Comparison of ENCODE assay signal across 8 mouse cellular contexts in the genomic region with DNA sequence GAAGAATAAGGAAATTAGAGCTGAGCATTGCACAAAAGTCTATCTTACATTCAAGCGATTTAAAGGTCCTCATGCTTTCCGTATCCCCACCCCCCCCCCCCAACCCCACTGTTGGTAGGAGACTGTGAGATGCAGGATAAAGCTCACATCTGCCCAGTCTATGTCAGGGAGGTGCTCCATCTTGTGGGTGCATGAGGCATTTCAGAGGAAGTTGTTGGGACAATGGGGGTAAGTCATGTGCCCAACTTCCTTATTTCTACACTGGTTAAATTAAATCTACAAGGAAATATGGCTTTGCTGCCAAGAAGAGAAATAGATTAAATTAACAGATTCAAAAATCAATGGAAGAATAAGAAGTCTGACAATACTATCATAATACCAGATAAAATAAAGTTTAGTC. TPM values are rescaled to one million over a fixed set of nuclear protein-coding genes. Genes with fewer than 3 reads are reported as not detected.
DNase-seq lines count a peak whose midpoint lies in the region; ATAC-seq and TF ChIP-seq lines count a peak whose summit lies in the region.

No protein-coding gene starts in this region.

- no peak overlapping the region for H3K27ac ChIP-seq in kidney, adult 2 months (ENCODE audit: insufficient read depth, low read depth, low read length)
- no peak overlapping the region for H3K27ac ChIP-seq in embryonic fibroblast, embryonic 13.5 days (ENCODE audit: insufficient read depth, low read length)

- peak; percentile 72 for TF ChIP-seq CTCF in kidney, adult 2 months (conservative IDR thresholded peaks at IDR 0.05; ENCODE audit: insufficient read depth, insufficient read length, low read depth, low read length)
- peak; percentile 19; the same call in 1 of the 2 replicates for TF ChIP-seq CTCF in embryonic fibroblast, embryonic 13.5 days (IDR thresholded peaks at IDR 0.05; ENCODE audit: borderline replicate concordance, insufficient read depth, low read length)

- TF ChIP-seq POLR2A in kidney, adult 2 months (IDR thresholded peaks at IDR 0.05; ENCODE audit: low read depth, low read length): no peak
- TF ChIP-seq POLR2A in embryonic fibroblast, embryonic 13.5 days (IDR thresholded peaks at IDR 0.05; ENCODE audit: low read depth, low read length): no peak

- peaks cover 11% of the 10 kb centered on the region; the same call in 1 of the 2 replicates for H3K36me3 ChIP-seq in kidney, adult 2 months (ENCODE audit: control insufficient read depth, insufficient read depth, low read length)

- H3K4me3 ChIP-seq in kidney, adult 2 months (ENCODE audit: insufficient read depth, low read depth, low read length): no peak overlapping the region
- no peak overlapping the region for H3K4me3 ChIP-seq in embryonic fibroblast, embryonic 13.5 days (ENCODE audit: insufficient read depth, low read length)

- no peaks in the 10 kb centered on the region; the same call in 1 of the 2 replicates for H3K4me1 ChIP-seq in kidney, adult 2 months (ENCODE audit: control insufficient read depth, insufficient read depth, low read length)
- no peaks in the 10 kb centered on the region for H3K4me1 ChIP-seq in embryonic fibroblast, embryonic 13.5 days (ENCODE audit: control insufficient read depth, insufficient read depth, low read length)

- peak; percentile 25 for DNase-seq in kidney, adult 2 months
- no peak for DNase-seq in kidney, adult 18-20 months
- peak; percentile 20 for DNase-seq in NIH3T3 (ENCODE audit: low read depth)
- DNase-seq in frontal cortex, postnatal 36 days (ENCODE audit: low spot score in 2 of 2): no peak
- no peak for DNase-seq in right cerebral cortex, postnatal 4 days
- DNase-seq in right cerebral cortex, postnatal 36 days (ENCODE audit: low spot score in 2 of 2): no peak

- WGBS in kidney, adult 2 months: 36% methylated on average over 2 of the region's 2 CpGs

- no peaks in the 10 kb centered on the region for H3K27me3 ChIP-seq in kidney, adult 2 months (replicated peaks; ENCODE audit: control insufficient read depth, insufficient read depth, low read length)

- ATAC-seq in neutrophil, adult 5-6 weeks (ENCODE audit: extremely low read depth, insufficient number of reproducible peaks, low FRiP score, poor library complexity, severe bottlenecking): peak; percentile 93

RNA-seq across cellular contexts. Expression of gene Slc17a1, which starts 18.0 kb away (rescaled TPM):
- polyA plus RNA-seq in kidney, adult 2 months (2012; rRNA removed): 284 and 312 TPM in 2 replicates
- polyA plus RNA-seq in embryonic fibroblast, embryonic 13.5 days (2011; ENCODE audit: insufficient read length, low read depth, missing spikeins): not detected in 2 replicates
- total RNA-seq in neutrophil, adult 5-6 weeks (2017): not detected in 2 replicates

RNA-seq across cellular contexts. Expression of gene Slc17a4, which starts 29.3 kb away (rescaled TPM):
- polyA plus RNA-seq in kidney, adult 2 months (2012; rRNA removed): 2.6 and 2.8 TPM in 2 replicates
- polyA plus RNA-seq in embryonic fibroblast, embryonic 13.5 days (2011; ENCODE audit: insufficient read length, low read depth, missing spikeins): not detected in 2 replicates
- not detected in 2 replicates for total RNA-seq in neutrophil, adult 5-6 weeks (2017)

RNA-seq across cellular contexts. Expression of gene Slc17a3, which starts 46.3 kb away (rescaled TPM):
- 142 and 150 TPM in 2 replicates for polyA plus RNA-seq in kidney, adult 2 months (2012; rRNA removed)
- polyA plus RNA-seq in embryonic fibroblast, embryonic 13.5 days (2011; ENCODE audit: insufficient read length, low read depth, missing spikeins): not detected in 2 replicates
- not detected in 2 replicates for total RNA-seq in neutrophil, adult 5-6 weeks (2017)

RNA-seq across cellular contexts. Expression of gene Hist1h2ba, which starts 48.4 kb away (rescaled TPM):
- polyA plus RNA-seq in kidney, adult 2 months (2012; rRNA removed): 0.33 and 0.41 TPM in 2 replicates
- polyA plus RNA-seq in embryonic fibroblast, embryonic 13.5 days (2011; ENCODE audit: insufficient read length, low read depth, missing spikeins): not detected in 2 replicates
- total RNA-seq in neutrophil, adult 5-6 weeks (2017): not detected in 2 replicates

RNA-seq across cellular contexts. Expression of gene Hist1h2aa, which starts 48.7 kb away (rescaled TPM):
- polyA plus RNA-seq in kidney, adult 2 months (2012; rRNA removed): not detected in 2 replicates
- polyA plus RNA-seq in embryonic fibroblast, embryonic 13.5 days (2011; ENCODE audit: insufficient read length, low read depth, missing spikeins): not detected in 2 replicates
- not detected in 2 replicates for total RNA-seq in neutrophil, adult 5-6 weeks (2017)

Comparison
In these comparisons a context has a peak if more than half of its experiments do, and no peak if none do; other contexts are left out.
1. DNase-seq: peak in kidney, adult 2 months (single experiment) and NIH3T3 (single experiment); none in kidney, adult 18-20 months (single experiment), frontal cortex, postnatal 36 days (0 of 2), right cerebral cortex, postnatal 4 days (single experiment) and right cerebral cortex, postnatal 36 days (0 of 2).
2. RNA of gene Slc17a1, which starts 18.0 kb away (polyA plus RNA-seq): 284 to 312 TPM in kidney, adult 2 months; not detected in embryonic fibroblast, embryonic 13.5 days; every median in the first group is over 100 times any median in the second.
3. RNA of gene Slc17a3, which starts 46.3 kb away (polyA plus RNA-seq): 142 to 150 TPM in kidney, adult 2 months; not detected in embryonic fibroblast, embryonic 13.5 days; every median in the first group is over 100 times any median in the second.